10 mouse cellular contexts compared by ENCODE assay signal in genomic region chr6:90505906-90506305, GRCm38 (mm10). TPM values are rescaled to one million over a fixed set of nuclear protein-coding genes. Genes with fewer than 3 reads are reported as not detected.
A peak's percentile ranks its signal among the peaks of the same experiment; 100 is the strongest.
DNase-seq lines count a peak whose midpoint lies in the region; ATAC-seq lines count a peak whose summit lies in the region.
"Had no signal": no experiment of that assay in that cellular context is flagged by ENCODE, and none has a peak within 500 bp of the region (broad histone marks: within the 10 kb centered on the region; RNA-seq: fewer than 3 reads in every experiment).

No protein-coding gene starts in this region.

- peak; percentile 58 to 65 for DNase-seq in heart, adult 18-20 months
- DNase-seq in ovary, postnatal 36 days (ENCODE audit: low spot score) = peak; percentile 23
- no peak for DNase-seq in ovary, postnatal 14 days (ENCODE audit: low spot score)
- peak; percentile 75 for DNase-seq in kidney, postnatal 10 days
- no peak for DNase-seq in cerebellum, adult 9-10 months
- no peak for DNase-seq in right cerebral cortex, postnatal 25 days
- DNase-seq: adrenal gland, postnatal 36 days had no signal

- no peak overlapping the region for H3K4me3 ChIP-seq in heart, embryonic 11.5 days (ENCODE audit: low read depth, low read length)
- no peak overlapping the region for H3K4me3 ChIP-seq in stomach, embryonic 16.5 days (replicated peaks; ENCODE audit: low read length)

- WGBS in heart, embryonic 11.5 days (ENCODE audit: insufficient replicate concordance) = 63% methylated on average over 6 of the region's 6 CpGs
- WGBS in stomach, embryonic 16.5 days = 27% methylated on average over 6 of the region's 6 CpGs

- H3K4me1 ChIP-seq in heart, embryonic 11.5 days (ENCODE audit: control insufficient read depth, insufficient read depth, low read length) = peaks cover 34% of the 10 kb centered on the region
- H3K4me1 ChIP-seq in stomach, embryonic 16.5 days (ENCODE audit: control insufficient read depth, insufficient read depth, low read length) = peaks cover 30% of the 10 kb centered on the region

- H3K9me3 ChIP-seq in heart, embryonic 11.5 days (replicated peaks; ENCODE audit: control insufficient read depth, low read length) = no peaks in the 10 kb centered on the region
- H3K9me3 ChIP-seq in stomach, embryonic 16.5 days (replicated peaks; ENCODE audit: control insufficient read depth, low read length) = no peaks in the 10 kb centered on the region

- H3K4me2 ChIP-seq in heart, embryonic 11.5 days = no peak overlapping the region
- no peak overlapping the region for H3K4me2 ChIP-seq in stomach, embryonic 16.5 days (ENCODE audit: low read depth, low read length)

- no peaks in the 10 kb centered on the region for H3K36me3 ChIP-seq in heart, embryonic 11.5 days (ENCODE audit: control insufficient read depth, insufficient read depth, low read length)
- no peaks in the 10 kb centered on the region for H3K36me3 ChIP-seq in stomach, embryonic 16.5 days (ENCODE audit: control insufficient read depth, insufficient read depth, low read length)

- H3K27me3 ChIP-seq in heart, embryonic 11.5 days (ENCODE audit: control insufficient read depth, insufficient read depth, low read length) = no peaks in the 10 kb centered on the region
- no peaks in the 10 kb centered on the region for H3K27me3 ChIP-seq in stomach, embryonic 16.5 days (ENCODE audit: control insufficient read depth, insufficient read depth, low read length)

- no peak overlapping the region for H3K9ac ChIP-seq in heart, embryonic 11.5 days (ENCODE audit: low read depth, low read length)
- H3K9ac ChIP-seq in stomach, embryonic 16.5 days (ENCODE audit: low read length) = no peak overlapping the region

- H3K27ac ChIP-seq in heart, embryonic 11.5 days (ENCODE audit: low read depth, low read length) = no peak overlapping the region
- H3K27ac ChIP-seq in stomach, embryonic 16.5 days (ENCODE audit: low read length) = 0 out of 2 replicates have a peak overlapping the region, but pooled peaks have one; percentile 68

- no peak for ATAC-seq in heart, embryonic 11.5 days (replicated peaks; ENCODE audit: insufficient number of reproducible peaks, low FRiP score, low TSS enrichment)
- no peak for ATAC-seq in stomach, embryonic 16.5 days (ENCODE audit: insufficient read depth, low FRiP score)

RNA-seq across cellular contexts. Expression of gene Aldh1l1, which starts 19.7 kb away (rescaled TPM):
- 1 to 10 TPM; 1.7 to 4.9 TPM for total RNA-seq in heart, adult 18-20 months (2021)
- 1.00 and 1.2 TPM in 2 replicates for polyA plus RNA-seq in heart, embryonic 11.5 days (2014; fragmentation: Nextera tagmentation; extraction: Ambion mirVana)
- 13.1 and 14.9 TPM in 2 replicates for polyA plus RNA-seq in stomach, embryonic 16.5 days (2015; fragmentation: Nextera tagmentation; extraction: Ambion mirVana)
- total RNA-seq: monocyte, adult 5-6 weeks had no signal

RNA-seq across cellular contexts. Expression of gene Klf15, which starts 43.5 kb away (rescaled TPM):
- 10 to 100 TPM; 70.9 to 89.8 TPM for total RNA-seq in heart, adult 18-20 months (2021)
- polyA plus RNA-seq in heart, embryonic 11.5 days (2014; fragmentation: Nextera tagmentation; extraction: Ambion mirVana) = 6.0 and 6.2 TPM in 2 replicates
- polyA plus RNA-seq in stomach, embryonic 16.5 days (2015; fragmentation: Nextera tagmentation; extraction: Ambion mirVana) = 8.8 and 10.2 TPM in 2 replicates
- total RNA-seq: monocyte, adult 5-6 weeks had no signal

Comparison
In these comparisons a context has a peak if more than half of its experiments do, and no peak if none do; other contexts are left out.
1. DNase-seq: peak in heart, adult 18-20 months (2 of 2), ovary, postnatal 36 days (single experiment) and kidney, postnatal 10 days (single experiment); none in ovary, postnatal 14 days (single experiment), cerebellum, adult 9-10 months (single experiment) and right cerebral cortex, postnatal 25 days (single experiment).